Mouse (Mus musculus) kidney, adult 8-10 months (tissue): ENCODE results near the gene Pfn3.
"Not testable (repeated sequence)": the region's sequence is repeated elsewhere in the genome, so short reads cannot be mapped to it uniquely, and the experiment has no call there.

Experiments used
- DNase-seq, 2 experiments: peaks; one replicate each; pipeline ENCODE4 v3.0.0; 2022

Pfn3 gene

GRCm38 (mm10) chr13:55414743-55415380 lies at the start of gene Pfn3:
Pfn3 (minus strand) TSS chr13:55415232.
- DNase-seq = peak; percentile 86 to 94

GRCm38 (mm10) chr13:55464027-55464884 lies 49.2 kb upstream of the Pfn3 start, which contains the start of gene Prr7:
Prr7 (plus strand) TSS chr13:55464267.
- no peak for DNase-seq

- no peak for DNase-seq
Observed at GRCm38 (mm10) chr13:55463399-55464026, 48.5 kb upstream of the Pfn3 start.

GRCm38 (mm10) chr13:55462965-55463364 lies 47.9 kb upstream of the Pfn3 start:
- DNase-seq = no peak

GRCm38 (mm10) chr13:55451785-55452549 lies 36.9 kb upstream of the Pfn3 start:
- no peak for DNase-seq

- DNase-seq = no peak
Observed at GRCm38 (mm10) chr13:55451296-55451695, 36.3 kb upstream of the Pfn3 start.

- DNase-seq = no peak
Observed at GRCm38 (mm10) chr13:55450511-55450980, 35.5 kb upstream of the Pfn3 start.

GRCm38 (mm10) chr13:55449679-55450441 lies 34.8 kb upstream of the Pfn3 start:
- DNase-seq = no peak

GRCm38 (mm10) chr13:55449205-55449604 lies 34.2 kb upstream of the Pfn3 start:
- no peak for DNase-seq

GRCm38 (mm10) chr13:55448131-55448530 lies 33.1 kb upstream of the Pfn3 start:
- no peak for DNase-seq

GRCm38 (mm10) chr13:55447543-55447943 lies 32.5 kb upstream of the Pfn3 start:
- no peak for DNase-seq

- no peak for DNase-seq
Observed at GRCm38 (mm10) chr13:55446483-55447105, 31.6 kb upstream of the Pfn3 start.

- no peak for DNase-seq
Observed at GRCm38 (mm10) chr13:55445361-55446091, 30.5 kb upstream of the Pfn3 start.

- DNase-seq = peak; percentile 100
Observed at GRCm38 (mm10) chr13:55444937-55445315, 29.9 kb upstream of the Pfn3 start, which contains the start of gene Grk6. Grk6 (plus strand) TSS chr13:55445072.

- no peak for DNase-seq
Observed at GRCm38 (mm10) chr13:55444286-55444936, 29.4 kb upstream of the Pfn3 start.

- no peak for DNase-seq
Observed at GRCm38 (mm10) chr13:55443799-55444285, 28.8 kb upstream of the Pfn3 start.

- DNase-seq = not testable (repeated sequence)
Observed at GRCm38 (mm10) chr13:55437111-55437629, 22.1 kb upstream of the Pfn3 start.

- DNase-seq = no peak
Observed at GRCm38 (mm10) chr13:55431889-55432685, 17.1 kb upstream of the Pfn3 start.

GRCm38 (mm10) chr13:55430566-55430965 lies 15.5 kb upstream of the Pfn3 start:
- no peak for DNase-seq
